In genomic region chr10:63338914-63339643, GRCm38 (mm10) we compare ENCODE assay signal across 8 mouse cellular contexts. TPM values are rescaled to one million over a fixed set of nuclear protein-coding genes. Genes with fewer than 3 reads are reported as not detected.
A peak's percentile ranks its signal among the peaks of the same experiment; 100 is the strongest.
DNase-seq lines count a peak whose midpoint lies in the region; ATAC-seq and TF ChIP-seq lines count a peak whose summit lies in the region.

No protein-coding gene starts in this region.

- H3K4me3 ChIP-seq in CH12.LX (replicated peaks in 1 of 3; ENCODE audit: low read depth in 2 of 3, low read length in 2 of 3, poor library complexity in 1 of 3): peak overlapping the region; percentile 23 to 95 (median 69)
- peak overlapping the region; percentile 80 for H3K4me3 ChIP-seq in forebrain, embryonic 10.5 days
- peak overlapping the region; percentile 92 for H3K4me3 ChIP-seq in heart, embryonic 15.5 days
- peak overlapping the region; percentile 89 for H3K4me3 ChIP-seq in liver, embryonic 13.5 days (replicated peaks)
- peak overlapping the region; percentile 55 for H3K4me3 ChIP-seq in stomach, embryonic 14.5 days (ENCODE audit: low read depth, low read length)

- no peak for TF ChIP-seq EP300 in CH12.LX (IDR thresholded peaks at IDR 0.05; ENCODE audit: low read length)

- peak; percentile 97 for ATAC-seq in heart, embryonic 15.5 days (replicated peaks; ENCODE audit: insufficient number of reproducible peaks, insufficient read depth, low FRiP score, low read depth)
- ATAC-seq in liver, embryonic 13.5 days (ENCODE audit: low read depth): peak; percentile 97
- peak; percentile 97 for ATAC-seq in stomach, embryonic 14.5 days (ENCODE audit: insufficient number of reproducible peaks, insufficient read depth, low FRiP score, low read depth)

- TF ChIP-seq RAD21 in CH12.LX (IDR thresholded peaks at IDR 0.05; ENCODE audit: low read depth, low read length): no peak

- H3K79me2 ChIP-seq in CH12.LX (replicated peaks; ENCODE audit: control insufficient read depth, extremely low read depth, insufficient read depth, poor library complexity, severe bottlenecking): peaks cover 21% of the 10 kb centered on the region

- peak; percentile 70 for DNase-seq in CH12.LX (ENCODE audit: extremely low read depth)
- DNase-seq in c-Kit-positive CD71-negative TER-119-negative erythroid progenitor cells, embryonic 14.5 days (ENCODE audit: low read depth): peak; percentile 72
- peak; percentile 86 for DNase-seq in forebrain, embryonic 10.5 days (ENCODE audit: extremely low spot score, low spot score)
- DNase-seq in kidney, postnatal 25 days: peak; percentile 92 to 97
- DNase-seq in liver, embryonic 13.5 days: peak; percentile 87
- DNase-seq in natural killer cell, adult 2 months (ENCODE audit: low spot score in 2 of 2): peak; percentile 72 to 84

- no peak; a peak in 1 of 4 replicates for TF ChIP-seq CTCF in CH12.LX (conservative IDR thresholded peaks at IDR 0.05 in 1 of 2, IDR thresholded peaks at IDR 0.05 in 1 of 2; ENCODE audit: low read depth in 2 of 2, low read length in 2 of 2)

- peaks cover 3 to 18% of the 10 kb centered on the region in 2 experiments; a peak in 3 of 4 replicates for H3K4me1 ChIP-seq in CH12.LX (ENCODE audit: control insufficient read depth in 1 of 2, insufficient read depth in 2 of 2)
- peaks cover 21% of the 10 kb centered on the region for H3K4me1 ChIP-seq in forebrain, embryonic 10.5 days
- H3K4me1 ChIP-seq in heart, embryonic 15.5 days (replicated peaks): peaks cover 14% of the 10 kb centered on the region
- H3K4me1 ChIP-seq in liver, embryonic 13.5 days (replicated peaks): peaks cover 32% of the 10 kb centered on the region
- peaks cover 11% of the 10 kb centered on the region; the same call in 1 of the 2 replicates for H3K4me1 ChIP-seq in stomach, embryonic 14.5 days (ENCODE audit: control insufficient read depth, insufficient read depth, low read length)

- in situ Hi-C loops in CH12.LX (cut with MboI; ENCODE audit: low pct_ligation_motif_present, low pct_unique_long_range_greater_than_20kb, low sequenced_read_pairs): no loop called here

- peaks cover 6 to 22% of the 10 kb centered on the region in 2 experiments for H3K36me3 ChIP-seq in CH12.LX (replicated peaks in 1 of 2; ENCODE audit: control insufficient read depth in 1 of 2, insufficient read depth in 1 of 2, low read length in 1 of 2)
- H3K36me3 ChIP-seq in forebrain, embryonic 10.5 days (replicated peaks): peaks cover 23% of the 10 kb centered on the region
- 0 out of 2 replicates have a peak, but pooled peaks cover 3% of the 10 kb centered on the region for H3K36me3 ChIP-seq in heart, embryonic 15.5 days
- H3K36me3 ChIP-seq in liver, embryonic 13.5 days: peaks cover 22% of the 10 kb centered on the region
- H3K36me3 ChIP-seq in stomach, embryonic 14.5 days (ENCODE audit: control insufficient read depth, insufficient read depth, low read length): peaks cover 9% of the 10 kb centered on the region; the same call in 1 of the 2 replicates

- TF ChIP-seq POLR2A in CH12.LX (IDR thresholded peaks at IDR 0.05; ENCODE audit: low read depth, low read length): peak; percentile 94

- dilution Hi-C loops in CH12.LX (cut with MboI; ENCODE audit: extremely low pct_ligation_motif_present, extremely low pct_unique_long_range_greater_than_20kb, low sequenced_read_pairs): no loop called here

- H3K9ac ChIP-seq in CH12.LX (ENCODE audit: insufficient read depth, low read depth): peak overlapping the region; percentile 97
- peak overlapping the region; percentile 97 for H3K9ac ChIP-seq in heart, embryonic 15.5 days
- H3K9ac ChIP-seq in liver, embryonic 13.5 days: peak overlapping the region; percentile 98
- H3K9ac ChIP-seq in stomach, embryonic 14.5 days (replicated peaks; ENCODE audit: low read depth, low read length): peak overlapping the region; percentile 92

- H3K27ac ChIP-seq in CH12.LX (ENCODE audit: insufficient read depth, low read depth): no peak overlapping the region
- H3K27ac ChIP-seq in forebrain, embryonic 10.5 days: peak overlapping the region; percentile 97
- peak overlapping the region; percentile 95 for H3K27ac ChIP-seq in heart, embryonic 15.5 days
- H3K27ac ChIP-seq in liver, embryonic 13.5 days: peak overlapping the region; percentile 90
- H3K27ac ChIP-seq in stomach, embryonic 14.5 days (ENCODE audit: low read length): peak overlapping the region; percentile 84

- peak overlapping the region; percentile 80 for H3K4me2 ChIP-seq in CH12.LX (ENCODE audit: insufficient read depth, low read depth, poor library complexity, severe bottlenecking)
- peak overlapping the region; percentile 78 for H3K4me2 ChIP-seq in heart, embryonic 15.5 days
- peak overlapping the region; percentile 97 for H3K4me2 ChIP-seq in liver, embryonic 13.5 days
- H3K4me2 ChIP-seq in stomach, embryonic 14.5 days (replicated peaks; ENCODE audit: low read depth, low read length): peak overlapping the region; percentile 75

- H3K27me3 ChIP-seq in CH12.LX (replicated peaks): peaks cover 4% of the 10 kb centered on the region
- H3K27me3 ChIP-seq in forebrain, embryonic 10.5 days (ENCODE audit: poor library complexity, severe bottlenecking): peaks cover 10% of the 10 kb centered on the region
- H3K27me3 ChIP-seq in heart, embryonic 15.5 days: no peaks in the 10 kb centered on the region
- H3K27me3 ChIP-seq in liver, embryonic 13.5 days: no peaks in the 10 kb centered on the region
- no peaks in the 10 kb centered on the region for H3K27me3 ChIP-seq in stomach, embryonic 14.5 days (ENCODE audit: control insufficient read depth, insufficient read depth, low read length)

- H3K9me3 ChIP-seq in CH12.LX (replicated peaks; ENCODE audit: low read length): peaks cover 8% of the 10 kb centered on the region
- H3K9me3 ChIP-seq in forebrain, embryonic 10.5 days: no peaks in the 10 kb centered on the region
- H3K9me3 ChIP-seq in heart, embryonic 15.5 days (replicated peaks): no peaks in the 10 kb centered on the region
- H3K9me3 ChIP-seq in liver, embryonic 13.5 days (replicated peaks): no peaks in the 10 kb centered on the region
- H3K9me3 ChIP-seq in stomach, embryonic 14.5 days (ENCODE audit: control insufficient read depth, low read depth, low read length): no peaks in the 10 kb centered on the region

- WGBS in forebrain, embryonic 10.5 days: under 1% methylated on average over 48 of the region's 74 CpGs
- WGBS in heart, embryonic 15.5 days: under 1% methylated on average over 48 of the region's 74 CpGs
- under 1% methylated on average over 59 of the region's 74 CpGs for WGBS in liver, embryonic 13.5 days (ENCODE audit: insufficient replicate concordance)
- WGBS in stomach, embryonic 14.5 days: under 1% methylated on average over 42 of the region's 74 CpGs

TF ChIP-seq in CH12.LX, 34 proteins besides CTCF, POLR2A, EP300 and RAD21 (continues in another document):
- TF ChIP-seq HCFC1 (IDR thresholded peaks at IDR 0.05; ENCODE audit: low read depth, low read length) (peak; percentile 44; the same call in 1 of the 2 replicates), USF1 (IDR thresholded peaks at IDR 0.05; ENCODE audit: low read depth, low read length) (peak; percentile 89), ELF1 (IDR thresholded peaks at IDR 0.05; ENCODE audit: low read depth, low read length) (no peak; the same call in 1 of the 2 replicates), POLR2AphosphoS2 (IDR thresholded peaks at IDR 0.05; ENCODE audit: low read depth, low read length) (0 out of 2 replicates have a peak, but pooled peaks have one; percentile 32), GABPA (IDR thresholded peaks at IDR 0.05; ENCODE audit: insufficient replicate concordance, low read depth, low read length) (no peak), ZMIZ1 (IDR thresholded peaks at IDR 0.05; ENCODE audit: low read depth, low read length) (peak; percentile 92), SMC3 (IDR thresholded peaks at IDR 0.05; ENCODE audit: low read depth, low read length) (no peak), MAZ (IDR thresholded peaks at IDR 0.05; ENCODE audit: low read depth, low read length) (no peak), IRF4 (IDR thresholded peaks at IDR 0.05; ENCODE audit: low read depth, low read length) (no peak), CHD1 (IDR thresholded peaks at IDR 0.05; ENCODE audit: low read depth, low read length) (no peak), KAT2A (IDR thresholded peaks at IDR 0.05; ENCODE audit: insufficient replicate concordance, low read length) (no peak), CHD2 (IDR thresholded peaks at IDR 0.05; ENCODE audit: low read length) (no peak), MEF2A (IDR thresholded peaks at IDR 0.05; ENCODE audit: borderline replicate concordance, low read depth, low read length) (no peak), TBP (conservative IDR thresholded peaks at IDR 0.05; ENCODE audit: low read depth, low read length) (peak; percentile 36; the same call in 1 of the 2 replicates), NRF1 (IDR thresholded peaks at IDR 0.05; ENCODE audit: low read depth, low read length) (no peak), ZC3H11A (IDR thresholded peaks at IDR 0.05; ENCODE audit: low read depth, low read length) (no peak), BHLHE40 (IDR thresholded peaks at IDR 0.05; ENCODE audit: low read depth, low read length) (peak; percentile 88), JUND (conservative IDR thresholded peaks at IDR 0.05; ENCODE audit: low read depth, low read length) (no peak), E2F4 (IDR thresholded peaks at IDR 0.05; ENCODE audit: insufficient replicate concordance, low read depth, low read length) (no peak), UBTF (IDR thresholded peaks at IDR 0.05; ENCODE audit: low read depth, low read length) (no peak; the same call in 1 of the 2 replicates)

RNA-seq across cellular contexts. Expression of gene Sirt1, which starts 42.4 kb away (rescaled TPM):
- total RNA-seq in CH12.LX (2012; rRNA removed) (11.5 and 15.6 TPM in 2 replicates), CH12.LX (2014; rRNA removed) (24.7 and 28.9 TPM in 2 replicates)
- 15.7 and 17.4 TPM in 2 replicates for polyA plus RNA-seq in CH12.LX (2012; ENCODE audit: insufficient read length, low read depth)
- 5.4 and 6.8 TPM in 2 replicates for polyA plus RNA-seq in forebrain, embryonic 10.5 days (2016; fragmentation: Nextera tagmentation; extraction: Ambion mirVana)
- polyA plus RNA-seq in heart, embryonic 15.5 days (2015; fragmentation: Nextera tagmentation; extraction: Ambion mirVana): 3.6 and 3.9 TPM in 2 replicates
- polyA plus RNA-seq in liver, embryonic 13.5 days (2015; fragmentation: Nextera tagmentation; extraction: Ambion mirVana): 3.1 and 3.3 TPM in 2 replicates
- 8.1 and 8.6 TPM in 2 replicates for polyA plus RNA-seq in stomach, embryonic 14.5 days (2014; fragmentation: Nextera tagmentation; extraction: Ambion mirVana)

RNA-seq across cellular contexts. Expression of gene Dnajc12, which starts 43.2 kb away (rescaled TPM):
- total RNA-seq in CH12.LX (2012; rRNA removed) (3.7 and 3.8 TPM in 2 replicates), CH12.LX (2014; rRNA removed) (0.83 and 2.4 TPM in 2 replicates)
- 1.3 and 1.5 TPM in 2 replicates for polyA plus RNA-seq in CH12.LX (2012; ENCODE audit: insufficient read length, low read depth)
- 9.6 and 9.9 TPM in 2 replicates for polyA plus RNA-seq in forebrain, embryonic 10.5 days (2016; fragmentation: Nextera tagmentation; extraction: Ambion mirVana)
- polyA plus RNA-seq in heart, embryonic 15.5 days (2015; fragmentation: Nextera tagmentation; extraction: Ambion mirVana): 7.2 and 7.3 TPM in 2 replicates
- 16.5 and 18.1 TPM in 2 replicates for polyA plus RNA-seq in liver, embryonic 13.5 days (2015; fragmentation: Nextera tagmentation; extraction: Ambion mirVana)
- polyA plus RNA-seq in stomach, embryonic 14.5 days (2014; fragmentation: Nextera tagmentation; extraction: Ambion mirVana): 8.7 and 10.0 TPM in 2 replicates
